Mouse (Mus musculus) stomach, postnatal 0 days (tissue): Measurements from ENCODE around the gene Gm12800.
"Not testable (repeated sequence)": the region's sequence is repeated elsewhere in the genome, so short reads cannot be mapped to it uniquely, and the experiment has no call there.

Experiments used
- CTCF ChIP-seq: IDR thresholded peaks from 2 replicates; pipeline ENCODE4 v1.5.1; 2016; ENCODE audit warnings: antibody characterized with exemption, low read depth, mild to moderate bottlenecking, moderate library complexity
- EP300 ChIP-seq: optimal IDR thresholded peaks from 2 replicates; pipeline ENCODE3; 2016; ENCODE audit warnings: antibody characterized with exemption

DNA sequence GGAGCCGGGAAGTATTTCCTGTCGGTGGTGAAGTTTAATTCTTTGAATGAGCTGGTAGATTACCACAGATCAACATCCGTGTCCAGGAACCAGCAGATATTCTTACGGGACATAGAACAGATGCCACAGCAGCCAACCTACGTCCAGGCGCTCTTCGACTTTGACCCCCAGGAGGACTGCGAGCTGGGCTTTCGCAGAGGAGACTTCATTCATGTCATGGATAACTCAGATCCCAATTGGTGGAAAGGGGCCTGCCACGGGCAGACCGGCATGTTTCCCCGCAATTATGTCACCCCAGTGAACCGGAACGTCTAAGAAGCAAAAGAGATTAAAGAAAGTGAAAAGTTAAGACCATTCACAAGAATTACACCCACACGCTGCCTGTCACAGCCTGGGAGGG is 33.2 kb upstream of the Gm12800 start:
- not testable (repeated sequence) for TF ChIP-seq CTCF, EP300
